Mouse (Mus musculus) kidney, adult 2 months (tissue): ENCODE results near the gene Abcb6.

Experiments used
- CTCF ChIP-seq: fragments of 200-500 bp; conservative IDR thresholded peaks from 2 replicates; pipeline ENCODE4 v1.5.1; 2011; ENCODE audit warnings: low read depth, mild to moderate bottlenecking, control low read depth, low read length, moderate library complexity, mixed read lengths; ENCODE audit not compliant: insufficient read depth, insufficient read length
- POLR2A ChIP-seq: fragments of 200-500 bp; IDR thresholded peaks from one replicate; pipeline ENCODE4 v1.6.1; 2011; ENCODE audit warnings: low read depth, low read length, control low read depth

GRCm38 (mm10) chr1:75211141-75211708 is 31.0 kb upstream of the Abcb6 start:
- TF ChIP-seq POLR2A (no peak), CTCF (no peak)
